Mouse (Mus musculus): ENCODE data around the gene Bckdhb. TPM values are rescaled to one million over a fixed set of nuclear protein-coding genes. Genes with fewer than 3 reads are reported as not detected.

The Bckdhb gene
- polyA plus RNA-seq (2016; fragmentation: Nextera tagmentation; extraction: Ambion mirVana): 60.9 and 62.1 TPM in 2 replicates

- H3K9me3 ChIP-seq: no peaks in the 10 kb centered on the region
- peak within 1 kb of the TSS; percentile 67 for H3K4me3 ChIP-seq (replicated peaks)
- peak within 1 kb of the TSS; percentile 71 for H3K9ac ChIP-seq (replicated peaks)
- WGBS: 1% methylated on average over 46 of the region's 46 CpGs
- H3K27me3 ChIP-seq: no peaks in the 10 kb centered on the region
- H3K4me2 ChIP-seq: peak within 1 kb of the TSS; percentile 68
- H3K4me1 ChIP-seq (replicated peaks): peaks cover 5% of the 10 kb centered on the region
- peak; percentile 99 for ATAC-seq (ENCODE audit: insufficient number of reproducible peaks, insufficient read depth, low FRiP score, low TSS enrichment, low read depth)
- no peaks in the 10 kb centered on the region for H3K36me3 ChIP-seq
- no peak within 1 kb of the TSS for H3K27ac ChIP-seq
Measured at GRCm38 (mm10) chr9:83924878-83925687, at the start of gene Bckdhb. Gene Bckdhb (plus strand): TSS chr9:83925145.

GRCm38 (mm10) chr9:83882191-83882590, 42.8 kb upstream of the Bckdhb start:
- WGBS: 87% methylated on average over 6 of the region's 6 CpGs
- Histone ChIP-seq H3K9ac (replicated peaks) (no peak overlapping the region), H3K36me3 (peaks cover 6% of the 10 kb centered on the region; the same call in 1 of the 2 replicates), H3K27me3 (no peaks in the 10 kb centered on the region), H3K4me3 (replicated peaks) (no peak overlapping the region), H3K4me2 (no peak overlapping the region), H3K4me1 (replicated peaks) (no peaks in the 10 kb centered on the region), H3K27ac (no peak overlapping the region), H3K9me3 (no peaks in the 10 kb centered on the region)
- ATAC-seq (ENCODE audit: insufficient number of reproducible peaks, insufficient read depth, low FRiP score, low TSS enrichment, low read depth): no peak

DNA sequence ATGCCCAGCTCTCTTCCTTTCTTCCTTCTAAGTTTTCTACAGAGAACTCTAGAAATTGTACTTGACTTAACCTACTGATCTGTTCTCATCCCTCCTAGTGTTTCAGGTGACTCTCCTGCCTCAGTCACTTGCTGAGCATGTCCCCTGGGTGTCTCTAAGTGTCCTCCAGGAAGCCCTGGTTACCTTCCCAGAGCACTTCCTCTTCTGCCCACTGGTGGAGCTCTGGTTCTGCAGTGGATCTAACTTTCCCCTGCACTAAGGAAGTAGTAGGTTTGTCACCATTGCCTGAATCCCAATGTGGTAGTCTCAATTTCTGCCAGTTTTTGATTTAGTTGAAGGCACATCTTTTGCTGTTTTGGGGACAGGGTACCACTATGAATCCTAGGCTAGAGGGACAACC, 38.8 kb upstream of the Bckdhb start:
- Histone ChIP-seq H3K4me3 (replicated peaks) (no peak overlapping the region), H3K9me3 (no peaks in the 10 kb centered on the region), H3K9ac (replicated peaks) (no peak overlapping the region), H3K4me2 (no peak overlapping the region), H3K36me3 (peaks cover 6% of the 10 kb centered on the region; the same call in 1 of the 2 replicates), H3K27ac (no peak overlapping the region), H3K27me3 (no peaks in the 10 kb centered on the region), H3K4me1 (replicated peaks) (no peaks in the 10 kb centered on the region)
- no peak for ATAC-seq (ENCODE audit: insufficient number of reproducible peaks, insufficient read depth, low FRiP score, low TSS enrichment, low read depth)

DNA sequence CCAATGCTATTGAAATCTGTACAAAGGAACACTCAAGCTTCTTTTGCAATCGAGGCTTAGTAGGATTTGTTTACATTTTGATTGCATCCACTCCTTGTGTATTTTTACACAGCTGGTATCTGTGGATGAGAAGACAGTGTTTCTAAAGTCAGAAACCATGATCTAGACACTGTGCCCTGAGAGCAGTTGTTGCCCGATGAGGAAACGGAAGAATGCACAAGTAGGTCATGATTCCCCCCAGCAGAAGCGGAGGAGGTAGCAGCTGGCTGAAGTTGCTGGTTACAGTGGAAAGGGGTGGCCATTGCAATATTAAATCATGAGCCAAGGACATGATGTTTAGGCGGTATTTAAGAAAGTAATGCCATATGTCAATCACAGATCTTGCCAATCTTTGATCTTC, 36.7 kb upstream of the Bckdhb start:
- Histone ChIP-seq H3K9me3 (no peaks in the 10 kb centered on the region), H3K27me3 (no peaks in the 10 kb centered on the region), H3K4me2 (no peak overlapping the region), H3K4me1 (replicated peaks) (no peaks in the 10 kb centered on the region), H3K27ac (no peak overlapping the region), H3K36me3 (peaks cover 6% of the 10 kb centered on the region; the same call in 1 of the 2 replicates), H3K4me3 (replicated peaks) (no peak overlapping the region), H3K9ac (replicated peaks) (no peak overlapping the region)
- 88% methylated on average over 5 of the region's 5 CpGs for WGBS
- ATAC-seq (ENCODE audit: insufficient number of reproducible peaks, insufficient read depth, low FRiP score, low TSS enrichment, low read depth): no peak

- H3K4me3 ChIP-seq (replicated peaks): no peak overlapping the region
- H3K9me3 ChIP-seq: no peaks in the 10 kb centered on the region
- H3K27ac ChIP-seq: no peak overlapping the region
- no peaks in the 10 kb centered on the region for H3K27me3 ChIP-seq
- no peaks in the 10 kb centered on the region for H3K36me3 ChIP-seq
- ATAC-seq (ENCODE audit: insufficient number of reproducible peaks, insufficient read depth, low FRiP score, low TSS enrichment, low read depth): no peak
- H3K4me1 ChIP-seq (replicated peaks): no peaks in the 10 kb centered on the region
- no peak overlapping the region for H3K4me2 ChIP-seq
- 74% methylated on average over 8 of the region's 8 CpGs for WGBS
- no peak overlapping the region for H3K9ac ChIP-seq (replicated peaks)
Measured at GRCm38 (mm10) chr9:83893073-83893472, 31.9 kb upstream of the Bckdhb start.

DNA sequence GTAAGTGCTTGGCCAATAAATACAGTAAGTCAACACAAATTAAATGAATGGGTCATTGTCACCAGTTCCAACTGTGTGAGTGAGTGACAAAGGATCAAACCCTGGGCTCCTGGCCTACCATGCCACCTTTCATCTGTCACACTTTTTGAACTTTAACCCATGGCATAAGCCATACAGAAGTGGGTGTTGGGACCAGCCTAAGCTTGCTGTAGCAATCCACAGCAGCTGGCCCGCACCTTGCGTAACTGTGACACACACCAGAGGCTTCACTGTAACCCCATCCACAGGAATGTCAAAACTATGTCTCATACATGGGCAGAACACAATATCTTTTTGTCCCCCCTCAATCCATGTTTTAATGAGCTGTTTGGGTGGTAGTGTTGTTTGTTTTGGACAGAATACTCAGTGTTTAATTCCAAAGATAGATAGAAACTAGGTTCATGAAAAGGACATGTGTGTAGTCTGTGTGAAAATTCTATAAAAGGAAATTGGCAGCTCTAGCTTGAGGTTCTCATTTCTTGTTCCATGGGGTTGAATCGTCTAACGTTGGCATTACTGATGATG, 31.1 kb upstream of the Bckdhb start:
- WGBS: 80% methylated on average over 4 of the region's 4 CpGs

DNA sequence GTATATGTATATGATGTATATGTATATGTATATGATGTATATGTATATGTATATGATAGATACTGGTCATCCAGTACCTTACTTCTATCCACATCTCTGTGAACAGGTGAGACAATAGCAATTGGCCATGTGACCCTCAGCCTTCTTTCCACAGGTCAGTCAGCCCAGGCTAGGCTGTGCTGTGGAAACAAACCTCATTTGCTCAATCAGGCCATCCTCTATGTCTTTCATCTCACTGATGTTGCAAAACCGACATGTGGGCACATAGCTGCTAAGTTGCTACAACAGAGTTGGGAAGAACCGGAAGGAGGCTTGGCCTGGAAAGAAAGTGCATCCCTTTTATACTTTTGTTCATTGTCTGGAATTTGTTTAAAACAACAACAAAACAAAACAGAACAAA, 22.9 kb upstream of the Bckdhb start:
- ATAC-seq (ENCODE audit: insufficient number of reproducible peaks, insufficient read depth, low FRiP score, low TSS enrichment, low read depth): no peak
- Histone ChIP-seq H3K4me1 (replicated peaks) (no peaks in the 10 kb centered on the region), H3K4me2 (no peak overlapping the region), H3K27ac (no peak overlapping the region), H3K9me3 (no peaks in the 10 kb centered on the region), H3K4me3 (replicated peaks) (no peak overlapping the region), H3K9ac (replicated peaks) (no peak overlapping the region), H3K36me3 (no peaks in the 10 kb centered on the region), H3K27me3 (no peaks in the 10 kb centered on the region)
- 85% methylated on average over 2 of the region's 2 CpGs for WGBS

More for the DNA sequence above, 31.1 kb upstream of the Bckdhb start:
- Histone ChIP-seq H3K27me3 (no peaks in the 10 kb centered on the region), H3K4me3 (replicated peaks) (no peak overlapping the region), H3K9me3 (no peaks in the 10 kb centered on the region), H3K36me3 (no peaks in the 10 kb centered on the region), H3K4me2 (no peak overlapping the region), H3K9ac (replicated peaks) (no peak overlapping the region), H3K27ac (no peak overlapping the region), H3K4me1 (replicated peaks) (no peaks in the 10 kb centered on the region)
- no peak for ATAC-seq (ENCODE audit: insufficient number of reproducible peaks, insufficient read depth, low FRiP score, low TSS enrichment, low read depth)

- H3K36me3 ChIP-seq: no peaks in the 10 kb centered on the region
- H3K27me3 ChIP-seq: no peaks in the 10 kb centered on the region
- WGBS: 77% methylated on average over 4 of the region's 4 CpGs
- ATAC-seq (ENCODE audit: insufficient number of reproducible peaks, insufficient read depth, low FRiP score, low TSS enrichment, low read depth): no peak
- H3K9ac ChIP-seq (replicated peaks): no peak overlapping the region
- no peak overlapping the region for H3K4me2 ChIP-seq
- no peak overlapping the region for H3K27ac ChIP-seq
- no peak overlapping the region for H3K4me3 ChIP-seq (replicated peaks)
- H3K4me1 ChIP-seq (replicated peaks): no peaks in the 10 kb centered on the region
- no peaks in the 10 kb centered on the region for H3K9me3 ChIP-seq
Measured at GRCm38 (mm10) chr9:83905820-83906219, 19.1 kb upstream of the Bckdhb start.

GRCm38 (mm10) chr9:83907017-83907416, 17.9 kb upstream of the Bckdhb start:
- H3K9ac ChIP-seq (replicated peaks): no peak overlapping the region
- 75% methylated on average over 3 of the region's 3 CpGs for WGBS

DNA sequence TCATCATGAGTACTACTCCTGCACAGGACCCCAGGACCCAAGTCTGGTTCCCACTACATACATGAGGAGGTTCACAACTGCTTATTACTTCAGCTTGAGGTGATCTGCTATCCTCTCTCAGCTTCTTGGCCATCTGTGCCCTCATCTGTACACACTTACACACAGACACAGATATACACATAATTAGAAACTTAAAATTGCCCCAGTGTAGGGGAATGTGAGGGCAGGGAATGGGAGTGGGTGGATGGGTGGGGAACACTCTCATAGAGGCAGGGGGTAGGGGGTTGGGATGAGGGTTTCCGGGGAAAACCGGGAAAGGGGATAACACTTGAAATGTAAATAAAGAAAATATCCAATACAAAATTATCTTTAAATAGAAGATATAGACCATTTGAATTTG, 15.1 kb upstream of the Bckdhb start:
- Histone ChIP-seq H3K4me1 (replicated peaks) (no peaks in the 10 kb centered on the region), H3K9me3 (no peaks in the 10 kb centered on the region), H3K4me3 (replicated peaks) (no peak overlapping the region), H3K4me2 (no peak overlapping the region), H3K36me3 (no peaks in the 10 kb centered on the region), H3K27ac (no peak overlapping the region), H3K9ac (replicated peaks) (no peak overlapping the region), H3K27me3 (no peaks in the 10 kb centered on the region)
- no peak for ATAC-seq (ENCODE audit: insufficient number of reproducible peaks, insufficient read depth, low FRiP score, low TSS enrichment, low read depth)
- WGBS: 94% methylated on average over 2 of the region's 2 CpGs

More at GRCm38 (mm10) chr9:83907017-83907416, 17.9 kb upstream of the Bckdhb start:
- Histone ChIP-seq H3K9me3 (no peaks in the 10 kb centered on the region), H3K27me3 (no peaks in the 10 kb centered on the region), H3K4me3 (replicated peaks) (no peak overlapping the region), H3K4me1 (replicated peaks) (no peaks in the 10 kb centered on the region), H3K27ac (no peak overlapping the region), H3K4me2 (no peak overlapping the region), H3K36me3 (no peaks in the 10 kb centered on the region)
- no peak for ATAC-seq (ENCODE audit: insufficient number of reproducible peaks, insufficient read depth, low FRiP score, low TSS enrichment, low read depth)

- no peak for ATAC-seq (ENCODE audit: insufficient number of reproducible peaks, insufficient read depth, low FRiP score, low TSS enrichment, low read depth)
- H3K4me2 ChIP-seq: no peak overlapping the region
- H3K36me3 ChIP-seq: no peaks in the 10 kb centered on the region
- no peaks in the 10 kb centered on the region for H3K4me1 ChIP-seq (replicated peaks)
- H3K27me3 ChIP-seq: no peaks in the 10 kb centered on the region
- H3K27ac ChIP-seq: no peak overlapping the region
- no peak overlapping the region for H3K4me3 ChIP-seq (replicated peaks)
- 94% methylated on average over 2 of the region's 2 CpGs for WGBS
- no peaks in the 10 kb centered on the region for H3K9me3 ChIP-seq
- H3K9ac ChIP-seq (replicated peaks): no peak overlapping the region
Measured at GRCm38 (mm10) chr9:83910926-83911325, 14.0 kb upstream of the Bckdhb start.
